In genomic region chr3:96556651-96557635, GRCm38 (mm10) we compare ENCODE assay signal across 8 mouse cellular contexts. TPM values are rescaled to one million over a fixed set of nuclear protein-coding genes. Genes with fewer than 3 reads are reported as not detected.
A peak's percentile ranks its signal among the peaks of the same experiment; 100 is the strongest.
DNase-seq lines count a peak whose midpoint lies in the region; ATAC-seq and TF ChIP-seq lines count a peak whose summit lies in the region.

No protein-coding gene starts in this region.

- H3K27me3 ChIP-seq in forebrain, embryonic 12.5 days = no peaks in the 10 kb centered on the region
- no peaks in the 10 kb centered on the region for H3K27me3 ChIP-seq in intestine, embryonic 16.5 days (replicated peaks; ENCODE audit: control insufficient read depth, insufficient read depth, low read length)
- H3K27me3 ChIP-seq in midbrain, embryonic 10.5 days (ENCODE audit: low read depth, poor library complexity, severe bottlenecking) = 0 out of 2 replicates have a peak, but pooled peaks cover 1% of the 10 kb centered on the region

- H3K36me3 ChIP-seq in ES-E14 (ENCODE audit: control insufficient read depth, insufficient read depth, low read length, poor library complexity, severe bottlenecking) = peaks cover 27% of the 10 kb centered on the region
- H3K36me3 ChIP-seq in forebrain, embryonic 12.5 days (replicated peaks) = peaks cover 22% of the 10 kb centered on the region
- H3K36me3 ChIP-seq in intestine, embryonic 16.5 days (ENCODE audit: control insufficient read depth, insufficient read depth, low read length) = peaks cover 13% of the 10 kb centered on the region
- H3K36me3 ChIP-seq in midbrain, embryonic 10.5 days = peaks cover 23% of the 10 kb centered on the region

- peaks cover under 1 to 9% of the 10 kb centered on the region in 2 experiments for H3K4me1 ChIP-seq in ES-E14 (ENCODE audit: control insufficient read depth in 2 of 2, insufficient read depth in 2 of 2, low read length in 2 of 2, poor library complexity in 1 of 2)
- H3K4me1 ChIP-seq in forebrain, embryonic 12.5 days = peaks cover 53% of the 10 kb centered on the region
- H3K4me1 ChIP-seq in intestine, embryonic 16.5 days (ENCODE audit: control insufficient read depth, insufficient read depth, low read length) = peaks cover 40% of the 10 kb centered on the region
- H3K4me1 ChIP-seq in midbrain, embryonic 10.5 days = peaks cover 56% of the 10 kb centered on the region

- in situ Hi-C loops in ES-E14 (cut with MboI; ENCODE audit: low sequenced_read_pairs in 2 of 2, unreplicated experiment in 2 of 2) = no loop called here

- peak overlapping the region; percentile 67; the same call in 1 of the 2 replicates for H3K27ac ChIP-seq in ES-E14 (ENCODE audit: insufficient read depth, low read depth, low read length, poor library complexity, severe bottlenecking)
- H3K27ac ChIP-seq in forebrain, embryonic 12.5 days = peak overlapping the region; percentile 80
- peak overlapping the region; percentile 96 for H3K27ac ChIP-seq in intestine, embryonic 16.5 days (ENCODE audit: low read length)
- peak overlapping the region; percentile 90 for H3K27ac ChIP-seq in midbrain, embryonic 10.5 days (replicated peaks)

- WGBS in forebrain, embryonic 12.5 days = 11% methylated on average over 22 of the region's 22 CpGs
- WGBS in intestine, embryonic 16.5 days = 3% methylated on average over 22 of the region's 22 CpGs
- WGBS in midbrain, embryonic 10.5 days = 11% methylated on average over 22 of the region's 22 CpGs

- DNase-seq in 416B (ENCODE audit: low read depth) (peak; percentile 64), ES-E14 (ENCODE audit: low read depth, low spot score) (no peak)
- DNase-seq in midbrain, embryonic 10.5 days (ENCODE audit: low spot score) = peak; percentile 28
- DNase-seq in thymus, postnatal 10 days (ENCODE audit: low spot score in 2 of 2) = peak; percentile 54 to 59
- no peak for DNase-seq in right cerebral cortex, adult 2 months (ENCODE audit: low spot score in 2 of 2)
- DNase-seq in frontal cortex, postnatal 36 days (ENCODE audit: low spot score in 2 of 2) = no peak

- peak overlapping the region; percentile 45 to 59 for H3K4me3 ChIP-seq in ES-E14 (ENCODE audit: insufficient read depth in 1 of 2, low read depth in 1 of 2, low read length in 2 of 2, poor library complexity in 1 of 2, severe bottlenecking in 1 of 2)
- peak overlapping the region; percentile 63 for H3K4me3 ChIP-seq in forebrain, embryonic 12.5 days (replicated peaks)
- peak overlapping the region; percentile 89 for H3K4me3 ChIP-seq in intestine, embryonic 16.5 days (ENCODE audit: low read length)
- peak overlapping the region; percentile 81 for H3K4me3 ChIP-seq in midbrain, embryonic 10.5 days

- H3K9me3 ChIP-seq in ES-E14 (ENCODE audit: control insufficient read depth, insufficient read depth, low read depth, low read length) = no peaks in the 10 kb centered on the region
- H3K9me3 ChIP-seq in forebrain, embryonic 12.5 days = no peaks in the 10 kb centered on the region
- no peaks in the 10 kb centered on the region for H3K9me3 ChIP-seq in intestine, embryonic 16.5 days (ENCODE audit: control insufficient read depth, low read length)
- no peaks in the 10 kb centered on the region for H3K9me3 ChIP-seq in midbrain, embryonic 10.5 days (replicated peaks)

- H3K9ac ChIP-seq in ES-E14 (ENCODE audit: insufficient read depth, low read depth, low read length, poor library complexity, severe bottlenecking) = peak overlapping the region; percentile 75
- peak overlapping the region; percentile 56 for H3K9ac ChIP-seq in forebrain, embryonic 12.5 days
- H3K9ac ChIP-seq in intestine, embryonic 16.5 days (ENCODE audit: low read depth, low read length) = peak overlapping the region; percentile 76

- H3K4me2 ChIP-seq in forebrain, embryonic 12.5 days = peak overlapping the region; percentile 67
- H3K4me2 ChIP-seq in intestine, embryonic 16.5 days (ENCODE audit: low read depth, low read length) = peak overlapping the region; percentile 86

- peak; percentile 1; the same call in 1 of the 2 replicates for ATAC-seq in forebrain, embryonic 12.5 days (ENCODE audit: low FRiP score)
- no peak for ATAC-seq in intestine, embryonic 16.5 days

TF ChIP-seq in ES-E14, 5 proteins besides CTCF, POLR2A, EP300 and RAD21:
- TF ChIP-seq CHD2 (IDR thresholded peaks at IDR 0.05; ENCODE audit: low read depth, low read length) (no peak), HCFC1 (IDR thresholded peaks at IDR 0.05; ENCODE audit: borderline replicate concordance, insufficient read depth, low read length) (no peak)

RNA-seq across cellular contexts. Expression of gene Txnip, which starts 0.8 kb away (rescaled TPM):
- 128 and 161 TPM in 2 replicates for total RNA-seq in ES-E14 (2012; rRNA removed)
- polyA plus RNA-seq in forebrain, embryonic 12.5 days (2016; fragmentation: Nextera tagmentation; extraction: Ambion mirVana) = 40.4 and 40.8 TPM in 2 replicates
- 146 and 152 TPM in 2 replicates for polyA plus RNA-seq in intestine, embryonic 16.5 days (2015; fragmentation: Nextera tagmentation; extraction: Ambion mirVana)
- 31.5 and 41.7 TPM in 2 replicates for polyA plus RNA-seq in midbrain, embryonic 10.5 days (2016; fragmentation: Nextera tagmentation; extraction: Ambion mirVana)

RNA-seq across cellular contexts. Expression of gene Gm16253, which starts 19.8 kb away (rescaled TPM):
- 1.8 and 2.0 TPM in 2 replicates for total RNA-seq in ES-E14 (2012; rRNA removed)
- 1.3 and 1.7 TPM in 2 replicates for polyA plus RNA-seq in forebrain, embryonic 12.5 days (2016; fragmentation: Nextera tagmentation; extraction: Ambion mirVana)
- polyA plus RNA-seq in intestine, embryonic 16.5 days (2015; fragmentation: Nextera tagmentation; extraction: Ambion mirVana) = 0.45 and 0.97 TPM in 2 replicates
- 0.62 and 1.6 TPM in 2 replicates for polyA plus RNA-seq in midbrain, embryonic 10.5 days (2016; fragmentation: Nextera tagmentation; extraction: Ambion mirVana)

RNA-seq across cellular contexts. Expression of gene Hfe2, which starts 32.0 kb away (rescaled TPM):
- 1.0 and 1.2 TPM in 2 replicates for total RNA-seq in ES-E14 (2012; rRNA removed)
- 0.54 and 0.84 TPM in 2 replicates for polyA plus RNA-seq in forebrain, embryonic 12.5 days (2016; fragmentation: Nextera tagmentation; extraction: Ambion mirVana)
- polyA plus RNA-seq in intestine, embryonic 16.5 days (2015; fragmentation: Nextera tagmentation; extraction: Ambion mirVana) = 0.15 and 0.37 TPM in 2 replicates
- 1.5 and 2.1 TPM in 2 replicates for polyA plus RNA-seq in midbrain, embryonic 10.5 days (2016; fragmentation: Nextera tagmentation; extraction: Ambion mirVana)

RNA-seq across cellular contexts. Expression of gene Polr3gl, which starts 37.0 kb away (rescaled TPM):
- 5.7 and 8.1 TPM in 2 replicates for total RNA-seq in ES-E14 (2012; rRNA removed)
- 40.1 and 40.7 TPM in 2 replicates for polyA plus RNA-seq in forebrain, embryonic 12.5 days (2016; fragmentation: Nextera tagmentation; extraction: Ambion mirVana)
- 23.1 and 24.4 TPM in 2 replicates for polyA plus RNA-seq in intestine, embryonic 16.5 days (2015; fragmentation: Nextera tagmentation; extraction: Ambion mirVana)
- polyA plus RNA-seq in midbrain, embryonic 10.5 days (2016; fragmentation: Nextera tagmentation; extraction: Ambion mirVana) = 25.2 and 31.8 TPM in 2 replicates

RNA-seq across cellular contexts. Expression of gene Ankrd34a, which starts 39.5 kb away (rescaled TPM):
- 0.67 and 1.1 TPM in 2 replicates for total RNA-seq in ES-E14 (2012; rRNA removed)
- polyA plus RNA-seq in forebrain, embryonic 12.5 days (2016; fragmentation: Nextera tagmentation; extraction: Ambion mirVana) = 4.0 and 4.4 TPM in 2 replicates
- 2.0 and 2.1 TPM in 2 replicates for polyA plus RNA-seq in intestine, embryonic 16.5 days (2015; fragmentation: Nextera tagmentation; extraction: Ambion mirVana)
- 1.0 and 1.7 TPM in 2 replicates for polyA plus RNA-seq in midbrain, embryonic 10.5 days (2016; fragmentation: Nextera tagmentation; extraction: Ambion mirVana)

Comparison
In these comparisons a context has a peak if more than half of its experiments do, and no peak if none do; other contexts are left out.
1. DNase-seq: peak in 416B (single experiment), midbrain, embryonic 10.5 days (single experiment) and thymus, postnatal 10 days (2 of 2); none in ES-E14 (single experiment), right cerebral cortex, adult 2 months (0 of 2) and frontal cortex, postnatal 36 days (0 of 2).
2. Peak in every context shown above with its lines, with median percentiles within 50 percentile points of each other: H3K27ac ChIP-seq, H3K4me3 ChIP-seq and H3K9ac ChIP-seq.